Comparison of ENCODE assay signal across 9 mouse cellular contexts in genomic region chr11:88241468-88242301, GRCm38 (mm10). TPM values are rescaled to one million over a fixed set of nuclear protein-coding genes. Genes with fewer than 3 reads are reported as not detected.
DNase-seq lines count a peak whose midpoint lies in the region; ATAC-seq and TF ChIP-seq lines count a peak whose summit lies in the region.
"Had no signal": no experiment of that assay in that cellular context is flagged by ENCODE, and none has a peak within 500 bp of the region (broad histone marks: within the 10 kb centered on the region; RNA-seq: fewer than 3 reads in every experiment).

No protein-coding gene starts in this region.

- H3K27ac ChIP-seq in intestine, embryonic 16.5 days (ENCODE audit: low read length) = no peak overlapping the region
- H3K27ac ChIP-seq in liver, embryonic 14.5 days = no peak overlapping the region

- H3K4me3 ChIP-seq in intestine, embryonic 16.5 days (ENCODE audit: low read length) = no peak overlapping the region
- no peak overlapping the region for H3K4me3 ChIP-seq in liver, embryonic 14.5 days (ENCODE audit: insufficient read depth in 1 of 2, low read depth in 2 of 2, low read length in 2 of 2)

- no peaks in the 10 kb centered on the region for H3K9me3 ChIP-seq in intestine, embryonic 16.5 days (ENCODE audit: control insufficient read depth, low read length)
- no peaks in the 10 kb centered on the region for H3K9me3 ChIP-seq in liver, embryonic 14.5 days (ENCODE audit: control insufficient read depth, low read length)
- H3K9me3 ChIP-seq: G1E had no signal

- no peak for TF ChIP-seq EP300 in liver, embryonic 14.5 days (IDR thresholded peaks at IDR 0.05; ENCODE audit: low read depth)

- peaks cover 8% of the 10 kb centered on the region for H3K4me1 ChIP-seq in intestine, embryonic 16.5 days (ENCODE audit: control insufficient read depth, insufficient read depth, low read length)
- H3K4me1 ChIP-seq in liver, embryonic 14.5 days (replicated peaks; ENCODE audit: control insufficient read depth in 2 of 2, insufficient read depth in 2 of 2, low read length in 1 of 2) = peaks cover 0 to 4% of the 10 kb centered on the region in 2 experiments; a peak in 1 of 4 replicates

- DNase-seq in lung, postnatal 36 days = peak; percentile 8
- no peak for DNase-seq in lung, postnatal 14 days
- peak in 1 of 3 experiments; percentile 30 for DNase-seq in liver, embryonic 14.5 days (ENCODE audit: low read depth in 3 of 3, low spot score in 3 of 3)
- peak; percentile 32 for DNase-seq in yolk sac, embryonic 10.5 days (ENCODE audit: low spot score)
- no peak for DNase-seq in right cerebral cortex, adult 18-20 months
- no peak for DNase-seq in adrenal gland, postnatal 14 days
- DNase-seq in adrenal gland, adult (ENCODE audit: inconsistent age in 2 of 2, low spot score in 1 of 2) = no peak

- H3K9ac ChIP-seq in intestine, embryonic 16.5 days (ENCODE audit: low read depth, low read length) = peak overlapping the region; percentile 30; the same call in 1 of the 2 replicates
- H3K9ac ChIP-seq in liver, embryonic 14.5 days (replicated peaks) = no peak overlapping the region

- H3K36me3 ChIP-seq in intestine, embryonic 16.5 days (ENCODE audit: control insufficient read depth, insufficient read depth, low read length) = no peaks in the 10 kb centered on the region
- no peaks in the 10 kb centered on the region for H3K36me3 ChIP-seq in liver, embryonic 14.5 days (replicated peaks; ENCODE audit: control insufficient read depth, insufficient read depth, low read depth)
- H3K36me3 ChIP-seq: G1E had no signal

- peak; percentile 76 for ATAC-seq in intestine, embryonic 16.5 days
- ATAC-seq in liver, embryonic 14.5 days (ENCODE audit: insufficient read depth) = peak; percentile 57; the same call in 1 of the 2 replicates

- TF ChIP-seq CTCF in liver, embryonic 14.5 days (IDR thresholded peaks at IDR 0.05; ENCODE audit: low read depth) = no peak

- no peak overlapping the region for H3K4me2 ChIP-seq in intestine, embryonic 16.5 days (ENCODE audit: low read depth, low read length)
- H3K4me2 ChIP-seq in liver, embryonic 14.5 days (ENCODE audit: low read depth) = no peak overlapping the region

- H3K27me3 ChIP-seq in intestine, embryonic 16.5 days (replicated peaks; ENCODE audit: control insufficient read depth, insufficient read depth, low read length) = no peaks in the 10 kb centered on the region
- H3K27me3 ChIP-seq in liver, embryonic 14.5 days (ENCODE audit: control insufficient read depth, insufficient read depth, low read length) = no peaks in the 10 kb centered on the region

- 51% methylated on average over 12 of the region's 12 CpGs for WGBS in intestine, embryonic 16.5 days
- WGBS in liver, embryonic 14.5 days (ENCODE audit: insufficient replicate concordance) = 52% methylated on average over 12 of the region's 12 CpGs

RNA-seq across cellular contexts. Expression of gene Mrps23, which starts 37.5 kb away (rescaled TPM):
- 56.3 and 63.9 TPM in 2 replicates for polyA plus RNA-seq in intestine, embryonic 16.5 days (2015; fragmentation: Nextera tagmentation; extraction: Ambion mirVana)
- 20.6 and 30.2 TPM in 2 replicates for polyA plus RNA-seq in liver, embryonic 14.5 days (2012; rRNA removed)
- polyA plus RNA-seq in liver, embryonic 14.5 days (2014; fragmentation: Nextera tagmentation; extraction: Ambion mirVana) = 33.3 and 33.7 TPM in 2 replicates
- total RNA-seq in adrenal gland, postnatal 14 days (2021) = 173 and 176 TPM in 2 replicates

RNA-seq across cellular contexts. Expression of gene Ccdc182, which starts 52.2 kb away (rescaled TPM):
- polyA plus RNA-seq in intestine, embryonic 16.5 days (2015; fragmentation: Nextera tagmentation; extraction: Ambion mirVana) = not detected in 2 replicates
- 0.03 TPM in 1 of 2 replicates, not detected in the other for polyA plus RNA-seq in liver, embryonic 14.5 days (2012; rRNA removed)
- not detected in 2 replicates for polyA plus RNA-seq in liver, embryonic 14.5 days (2014; fragmentation: Nextera tagmentation; extraction: Ambion mirVana)
- not detected in 2 replicates for total RNA-seq in adrenal gland, postnatal 14 days (2021)
- total RNA-seq: G1E had no signal
- polyA plus RNA-seq: G1E had no signal

Comparison
In these comparisons a context has a peak if more than half of its experiments do, and no peak if none do; other contexts are left out.
1. DNase-seq: peak in lung, postnatal 36 days (single experiment) and yolk sac, embryonic 10.5 days (single experiment); none in lung, postnatal 14 days (single experiment), right cerebral cortex, adult 18-20 months (single experiment), adrenal gland, postnatal 14 days (single experiment) and adrenal gland, adult (0 of 2).